Mouse (Mus musculus) G1E (cell line): ENCODE data around the gene Ylpm1. TPM values are rescaled to one million over a fixed set of nuclear protein-coding genes. Genes with fewer than 3 reads are reported as not detected.

Source experiments
- ATAC-seq: 2 replicates; pipeline ENCODE4 v1.8.0; 2016; ENCODE audit warnings: mild to moderate bottlenecking; ENCODE audit not compliant: insufficient number of reproducible peaks, poor library complexity, low FRiP score, severe bottlenecking; ENCODE audit errors: extremely low read depth
- DNase-seq: peaks from one replicate; pipeline ENCODE4 v3.0.0; 2012; ENCODE audit warnings: low spot score
- H3K27me3 ChIP-seq: 2 replicates; pipeline ENCODE4 v1.6.1; 2012; ENCODE audit warnings: mild to moderate bottlenecking, low read length, inconsistent platforms; ENCODE audit not compliant: insufficient read depth
- H3K36me3 ChIP-seq: replicated peaks from 2 replicates; pipeline ENCODE3; 2012; ENCODE audit warnings: mild to moderate bottlenecking, inconsistent platforms
- H3K4me1 ChIP-seq: 2 replicates; pipeline ENCODE4 v1.6.1; 2012; ENCODE audit warnings: low read depth, low read length, inconsistent platforms, mixed read lengths; ENCODE audit not compliant: insufficient read depth
- H3K4me3 ChIP-seq: 2 replicates; pipeline ENCODE4 v1.5.1; 2012; ENCODE audit warnings: low read depth, mild to moderate bottlenecking, inconsistent platforms, low read length, moderate library complexity, mixed read lengths
- H3K9me3 ChIP-seq: replicated peaks from 2 replicates; pipeline ENCODE4 v1.6.1; 2012; ENCODE audit warnings: inconsistent platforms
- CTCF ChIP-seq: IDR thresholded peaks from 2 replicates; pipeline ENCODE4 v1.5.1; 2012; ENCODE audit warnings: low read depth, low read length, inconsistent platforms, mixed read lengths
- GATA1 ChIP-seq: IDR thresholded peaks from 2 replicates; pipeline ENCODE4 v1.6.1; 2012; ENCODE audit warnings: borderline replicate concordance, low read length, inconsistent platforms, mixed read lengths
- GATA2 ChIP-seq: IDR thresholded peaks from 2 replicates; pipeline ENCODE4 v1.6.1; 2012; ENCODE audit warnings: low read depth, low read length, inconsistent platforms, borderline replicate concordance
- POLR2AphosphoS5 ChIP-seq: IDR thresholded peaks from 2 replicates; pipeline ENCODE4 v1.6.1; 2012; ENCODE audit warnings: low read depth, low read length, inconsistent platforms; ENCODE audit not compliant: insufficient replicate concordance
- TAL1 ChIP-seq: conservative IDR thresholded peaks from 2 replicates; pipeline ENCODE4 v1.6.1; 2012; ENCODE audit warnings: low read depth, low read length, inconsistent platforms, mixed read lengths
- polyA plus RNA-seq: library from polyadenylated mRNA; stranded (reverse); fragments of >175 nt; gene quantifications from 2 replicates; pipeline ENCODE4 v1.2.3, GENCODE M21; 2012
- total RNA-seq, 2 experiments: library from RNA; stranded (forward) in 1 of 2; stranded (reverse) in 1 of 2; fragments of 200-1000 nt in 1 of 2; fragments of >200 nt in 1 of 2; fragmentation: Nextera tagmentation in 1 of 2; gene quantifications; 2 replicates each; pipeline ENCODE4 v1.2.3; 2014 to 2017

Ylpm1 gene
- total and polyA plus RNA-seq, 3 experiments: 61.7 to 148 (median 77.0) TPM

- DNase-seq (no peak), ATAC-seq (no peak)
- H3K9me3 ChIP-seq: no peaks in the 10 kb centered on the region
- H3K36me3 ChIP-seq: peaks cover 78% of the 10 kb centered on the region
- TF ChIP-seq GATA1 (no peak), POLR2AphosphoS5 (no peak)
- H3K4me3 ChIP-seq: no peak overlapping the region
- peaks cover 52% of the 10 kb centered on the region for H3K4me1 ChIP-seq
- no peaks in the 10 kb centered on the region for H3K27me3 ChIP-seq
Observed at GRCm38 (mm10) chr12:84958794-84959356, 37.2 kb upstream of the Ylpm1 start.

DNA sequence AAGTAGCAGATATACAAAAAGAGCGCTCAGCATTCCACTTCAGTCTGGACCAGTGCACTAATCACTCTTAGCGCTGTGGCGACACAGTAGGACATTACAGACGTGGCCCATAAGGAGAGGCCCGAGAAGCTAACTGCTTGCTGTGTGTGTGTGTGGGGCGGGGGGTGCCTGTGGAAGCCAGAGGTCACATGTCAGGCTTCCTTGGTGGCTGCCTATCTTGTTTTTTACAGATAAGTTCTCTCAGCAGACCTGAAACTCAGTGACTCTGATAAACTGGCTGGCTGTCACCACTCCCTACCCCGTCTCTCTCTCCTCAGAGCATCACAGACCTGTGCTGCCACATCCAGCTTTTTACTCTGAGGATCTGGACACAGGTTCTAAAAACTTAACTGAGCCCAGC lies 33.5 kb upstream of the Ylpm1 start:
- DNase-seq (peak; percentile 72), ATAC-seq (peak; percentile 93)
- H3K4me3 ChIP-seq: peak overlapping the region; percentile 53; the same call in 1 of the 2 replicates
- TF ChIP-seq TAL1 (peak; percentile 72), GATA2 (no peak), GATA1 (no peak), CTCF (no peak)
- H3K4me1 ChIP-seq: peaks cover 78% of the 10 kb centered on the region
- no peaks in the 10 kb centered on the region for H3K9me3 ChIP-seq
- H3K36me3 ChIP-seq: peaks cover 70% of the 10 kb centered on the region
- H3K27me3 ChIP-seq: no peaks in the 10 kb centered on the region

- TF ChIP-seq TAL1: peak; percentile 89
- TF ChIP-seq GATA2: no peak
- Histone ChIP-seq H3K4me1 (peaks cover 59% of the 10 kb centered on the region), H3K4me3 (peak overlapping the region; percentile 88), H3K36me3 (peaks cover 40% of the 10 kb centered on the region), H3K27me3 (no peaks in the 10 kb centered on the region), H3K9me3 (no peaks in the 10 kb centered on the region)
- peak; percentile 64 for DNase-seq
- ATAC-seq: peak; percentile 54
Observed at GRCm38 (mm10) chr12:84968831-84969655, 27.1 kb upstream of the Ylpm1 start.

- H3K27me3 ChIP-seq: no peaks in the 10 kb centered on the region
- no peak for ATAC-seq
- H3K9me3 ChIP-seq: no peaks in the 10 kb centered on the region
- peak overlapping the region; percentile 88 for H3K4me3 ChIP-seq
- no peak for DNase-seq
- H3K36me3 ChIP-seq: peaks cover 42% of the 10 kb centered on the region
- TF ChIP-seq TAL1 (no peak), POLR2AphosphoS5 (no peak), GATA1 (no peak), CTCF (no peak)
- peaks cover 52% of the 10 kb centered on the region for H3K4me1 ChIP-seq
Observed at GRCm38 (mm10) chr12:84969656-84970427, 26.3 kb upstream of the Ylpm1 start.

GRCm38 (mm10) chr12:84970428-84971096 lies 25.6 kb upstream of the Ylpm1 start, which contains the start of the genes Fcf1 and Arel1:
Gene Fcf1, plus strand, starts transcription at chr12:84970897.
Gene Arel1, minus strand, starts transcription at chr12:84970900.
- peak within 1 kb of the TSS; percentile 88 for H3K4me3 ChIP-seq
- no peaks in the 10 kb centered on the region for H3K27me3 ChIP-seq
- H3K36me3 ChIP-seq: peaks cover 42% of the 10 kb centered on the region
- peak; percentile 55 for ATAC-seq
- TF ChIP-seq GATA2 (no peak), GATA1 (no peak), POLR2AphosphoS5 (no peak), TAL1 (no peak), CTCF (no peak)
- DNase-seq: peak; percentile 64
- H3K4me1 ChIP-seq: peaks cover 45% of the 10 kb centered on the region
- no peaks in the 10 kb centered on the region for H3K9me3 ChIP-seq

DNA sequence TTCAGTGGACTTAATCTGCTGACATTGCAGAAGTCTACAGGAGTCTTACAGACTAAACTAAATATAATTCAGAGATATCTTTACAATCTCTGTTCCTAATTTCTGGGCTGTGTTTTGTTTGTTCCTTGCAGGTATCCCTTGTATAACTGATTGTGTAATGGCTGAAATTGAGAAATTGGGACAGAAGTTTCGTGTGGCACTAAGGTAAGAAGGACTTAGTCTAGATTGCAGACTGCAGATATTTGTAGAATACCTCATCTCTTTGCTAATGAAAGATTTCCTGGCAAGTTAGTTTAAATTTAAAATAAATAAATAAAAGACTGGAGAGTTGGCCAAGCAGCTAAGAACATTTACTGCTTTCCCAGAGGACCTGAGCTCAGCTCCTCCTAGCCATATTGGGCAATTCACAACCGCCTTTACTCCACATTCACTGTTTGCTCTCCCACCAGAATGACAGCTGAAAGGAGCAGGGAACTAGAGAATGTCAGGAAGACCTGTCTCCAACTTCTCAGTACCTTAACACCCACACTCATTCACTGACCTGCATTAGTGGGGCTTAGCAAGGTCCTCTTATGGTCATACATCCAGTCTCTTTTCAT lies 16.8 kb upstream of the Ylpm1 start:
- Histone ChIP-seq H3K9me3 (no peaks in the 10 kb centered on the region), H3K27me3 (no peaks in the 10 kb centered on the region), H3K36me3 (peaks cover 97% of the 10 kb centered on the region), H3K4me3 (no peak overlapping the region), H3K4me1 (peaks cover 3% of the 10 kb centered on the region; the same call in 1 of the 2 replicates)
- TF ChIP-seq GATA2: no peak
- TF ChIP-seq TAL1: no peak
- TF ChIP-seq GATA1: no peak
- no peak for TF ChIP-seq CTCF
- TF ChIP-seq POLR2AphosphoS5: no peak
- ATAC-seq: no peak
- DNase-seq: no peak
